13 mouse cellular contexts compared by ENCODE assay signal in the genomic region with DNA sequence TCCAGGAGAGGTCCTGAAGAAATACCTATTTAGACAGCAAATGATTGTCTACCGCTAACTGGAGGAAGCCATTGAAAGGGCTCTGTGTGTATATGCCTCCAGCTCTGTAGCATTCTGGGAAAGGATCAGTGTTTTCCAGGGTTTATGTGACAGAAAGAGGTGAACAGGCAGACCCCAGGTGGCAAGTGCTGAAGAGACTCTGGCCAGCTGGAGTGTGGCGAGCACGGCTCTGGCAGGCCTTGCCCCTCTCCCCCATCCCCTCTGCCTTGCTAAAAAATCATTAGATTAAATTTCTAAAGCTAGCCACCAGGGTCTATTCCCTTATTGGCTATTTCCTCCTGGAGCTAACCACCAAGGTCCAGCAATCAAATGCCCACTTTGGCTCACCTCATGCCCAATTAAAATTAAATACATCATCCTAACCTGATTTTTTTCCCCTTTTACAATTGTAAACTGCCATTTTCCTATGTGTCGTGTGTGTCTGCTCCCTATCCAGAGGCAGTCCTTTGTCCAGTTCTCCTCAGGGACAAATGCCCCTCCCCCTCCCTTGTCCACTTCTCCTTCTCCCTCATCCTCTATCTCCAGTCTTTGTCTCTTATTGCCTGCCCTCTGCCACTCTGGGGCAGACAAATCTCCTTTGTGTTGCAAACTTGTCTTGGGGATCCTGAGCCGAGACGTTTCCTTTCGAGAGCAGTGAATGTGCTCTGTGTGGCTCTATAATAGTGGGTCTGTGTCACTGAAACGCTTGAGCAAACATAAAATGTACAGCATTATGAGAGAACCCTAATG.
DNase-seq lines count a peak whose midpoint lies in the region; ATAC-seq lines count a peak whose summit lies in the region.
"Had no signal": no experiment of that assay in that cellular context is flagged by ENCODE, and none has a peak within 500 bp of the region (broad histone marks: within the 10 kb centered on the region; RNA-seq: fewer than 3 reads in every experiment).

No protein-coding gene starts in this region.

- 14% methylated on average over 8 of the region's 8 CpGs for WGBS in forebrain, embryonic 13.5 days
- 20% methylated on average over 8 of the region's 8 CpGs for WGBS in hindbrain, embryonic 16.5 days

- peaks cover 25% of the 10 kb centered on the region; the same call in 1 of the 2 replicates for H3K36me3 ChIP-seq in forebrain, embryonic 13.5 days (ENCODE audit: poor library complexity, severe bottlenecking)
- H3K36me3 ChIP-seq in hindbrain, embryonic 16.5 days (ENCODE audit: control insufficient read depth, insufficient read depth, low read length), result no peaks in the 10 kb centered on the region; the same call in 1 of the 2 replicates
- H3K36me3 ChIP-seq: embryonic facial prominence, embryonic 15.5 days; heart, embryonic 10.5 days had no signal

- H3K4me3 ChIP-seq in forebrain, embryonic 13.5 days, result no peak overlapping the region
- no peak overlapping the region for H3K4me3 ChIP-seq in hindbrain, embryonic 16.5 days (ENCODE audit: low read length)
- H3K4me3 ChIP-seq: embryonic facial prominence, embryonic 15.5 days; heart, embryonic 10.5 days had no signal

- peak; percentile 42 for DNase-seq in embryo, embryonic 11 days
- peak; percentile 20 for DNase-seq in neural tube, embryonic 10.5 days (ENCODE audit: extremely low spot score, low spot score)
- DNase-seq in urinary bladder, postnatal 10 days (ENCODE audit: low spot score), result no peak
- no peak for DNase-seq in frontal cortex, postnatal 25 days (ENCODE audit: low spot score in 2 of 2)
- DNase-seq in urinary bladder, postnatal 25 days (ENCODE audit: low spot score), result no peak
- DNase-seq: cerebellum, adult 9-10 months; lung, adult 2 months had no signal

- no peak overlapping the region for H3K9ac ChIP-seq in forebrain, embryonic 13.5 days
- H3K9ac ChIP-seq in hindbrain, embryonic 16.5 days (ENCODE audit: low read depth, low read length), result no peak overlapping the region
- H3K9ac ChIP-seq: embryonic facial prominence, embryonic 15.5 days had no signal

- ATAC-seq in forebrain, embryonic 13.5 days, result peak; percentile 64
- ATAC-seq in hindbrain, embryonic 16.5 days, result peak; percentile 41; the same call in 1 of the 2 replicates
- no peak for ATAC-seq in megakaryocyte, adult 5-6 weeks (ENCODE audit: poor library complexity, severe bottlenecking)
- ATAC-seq: CD4-positive, CD25-positive, alpha-beta regulatory T cell, adult 4 months had no signal

- H3K4me2 ChIP-seq in forebrain, embryonic 13.5 days, result no peak overlapping the region
- H3K4me2 ChIP-seq in hindbrain, embryonic 16.5 days (ENCODE audit: low read length), result no peak overlapping the region
- H3K4me2 ChIP-seq: embryonic facial prominence, embryonic 15.5 days had no signal

- H3K4me1 ChIP-seq in forebrain, embryonic 13.5 days, result peaks cover 34% of the 10 kb centered on the region
- peaks cover 14% of the 10 kb centered on the region for H3K4me1 ChIP-seq in hindbrain, embryonic 16.5 days (ENCODE audit: control insufficient read depth, insufficient read depth, low read depth, low read length)
- H3K4me1 ChIP-seq: embryonic facial prominence, embryonic 15.5 days; heart, embryonic 10.5 days had no signal

- no peaks in the 10 kb centered on the region for H3K27me3 ChIP-seq in forebrain, embryonic 13.5 days
- no peaks in the 10 kb centered on the region for H3K27me3 ChIP-seq in hindbrain, embryonic 16.5 days (replicated peaks; ENCODE audit: control insufficient read depth, insufficient read depth, low read length)
- H3K27me3 ChIP-seq: embryonic facial prominence, embryonic 15.5 days had no signal

- H3K9me3 ChIP-seq in forebrain, embryonic 13.5 days (replicated peaks), result no peaks in the 10 kb centered on the region
- no peaks in the 10 kb centered on the region for H3K9me3 ChIP-seq in hindbrain, embryonic 16.5 days (ENCODE audit: control insufficient read depth, low read length)
- H3K9me3 ChIP-seq: embryonic facial prominence, embryonic 15.5 days; heart, embryonic 10.5 days had no signal

- peak overlapping the region; percentile 89 for H3K27ac ChIP-seq in forebrain, embryonic 13.5 days
- peak overlapping the region; percentile 60; the same call in 1 of the 2 replicates for H3K27ac ChIP-seq in hindbrain, embryonic 16.5 days (ENCODE audit: low read depth, low read length)
- H3K27ac ChIP-seq: embryonic facial prominence, embryonic 15.5 days; heart, embryonic 10.5 days had no signal

Comparison
In these comparisons a context has a peak if more than half of its experiments do, and no peak if none do; other contexts are left out.
1. DNase-seq: peak in embryo, embryonic 11 days (single experiment) and neural tube, embryonic 10.5 days (single experiment); none in urinary bladder, postnatal 10 days (single experiment), frontal cortex, postnatal 25 days (0 of 2) and urinary bladder, postnatal 25 days (single experiment).